ENCODE assay signal across 1 mouse cellular context in the genomic region with DNA sequence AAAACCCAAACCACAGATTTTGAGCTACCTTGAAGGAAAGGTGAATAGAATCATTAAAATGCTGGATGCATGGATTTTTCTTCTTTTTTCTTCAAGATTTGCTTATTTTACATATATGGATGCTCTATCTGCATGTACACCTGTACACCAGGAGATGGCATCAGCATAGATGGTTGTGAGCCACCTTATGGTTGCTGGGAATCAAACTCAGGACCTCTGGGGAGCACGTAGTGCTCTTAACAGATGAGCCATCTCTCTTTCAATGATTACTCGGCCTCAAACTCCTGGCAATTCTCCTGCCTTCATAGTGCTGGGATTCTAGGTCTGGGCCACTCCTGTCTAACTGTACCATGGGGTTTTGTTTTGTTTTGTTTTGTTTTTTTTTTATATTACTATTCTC.
TF ChIP-seq lines count a peak whose summit lies in the region.

No protein-coding gene starts in this region.

TF ChIP-seq in MEL, 35 proteins besides CTCF, POLR2A, EP300 and RAD21:
- TF ChIP-seq ETS1 (IDR thresholded peaks at IDR 0.05; ENCODE audit: low read depth, low read length) = no peak
- TF ChIP-seq SMC3 (IDR thresholded peaks at IDR 0.05; ENCODE audit: low read depth, low read length) = peak; percentile 45
TF ChIP-seq in MEL: peak in this region for 1.
